Comparison of ENCODE assay signal across 12 mouse cellular contexts in genomic region chr12:103341212-103341611, GRCm38 (mm10). TPM values are rescaled to one million over a fixed set of nuclear protein-coding genes. Genes with fewer than 3 reads are reported as not detected.
DNase-seq lines count a peak whose midpoint lies in the region; ATAC-seq and TF ChIP-seq lines count a peak whose summit lies in the region.
"Had no signal": no experiment of that assay in that cellular context is flagged by ENCODE, and none has a peak within 500 bp of the region (broad histone marks: within the 10 kb centered on the region; RNA-seq: fewer than 3 reads in every experiment).

No protein-coding gene starts in this region.

- H3K36me3 ChIP-seq in hindbrain, embryonic 10.5 days, result no peaks in the 10 kb centered on the region
- no peaks in the 10 kb centered on the region for H3K36me3 ChIP-seq in hindbrain, embryonic 14.5 days (replicated peaks; ENCODE audit: control insufficient read depth, insufficient read depth)
- H3K36me3 ChIP-seq: embryonic facial prominence, embryonic 15.5 days; liver, embryonic 15.5 days had no signal

- H3K27me3 ChIP-seq in hindbrain, embryonic 10.5 days (ENCODE audit: insufficient read depth, poor library complexity, severe bottlenecking), result peaks cover 49% of the 10 kb centered on the region
- no peaks in the 10 kb centered on the region for H3K27me3 ChIP-seq in hindbrain, embryonic 14.5 days (ENCODE audit: control insufficient read depth, insufficient read depth, low read length)
- H3K27me3 ChIP-seq: embryonic facial prominence, embryonic 15.5 days; liver, embryonic 15.5 days had no signal

- no peak for ATAC-seq in hindbrain, embryonic 14.5 days (ENCODE audit: low FRiP score)

- no peak overlapping the region for H3K9ac ChIP-seq in hindbrain, embryonic 14.5 days
- H3K9ac ChIP-seq: embryonic facial prominence, embryonic 15.5 days; liver, embryonic 15.5 days had no signal

- TF ChIP-seq POLR2A in bone marrow macrophage, adult 2 months (IDR thresholded peaks at IDR 0.05; ENCODE audit: borderline replicate concordance, low read depth, low read length), result no peak

- peak; percentile 43 for DNase-seq in thymus, postnatal 0 days (ENCODE audit: low spot score)
- no peak for DNase-seq in thymus, postnatal 4 days
- DNase-seq in natural killer cell, adult 2 months (ENCODE audit: low spot score in 2 of 2), result peak; percentile 91
- DNase-seq in hindbrain, embryonic 10.5 days (ENCODE audit: low spot score), result no peak
- DNase-seq in cerebellum, adult 8-10 months, result no peak
- DNase-seq in hindbrain, embryonic 14.5 days (ENCODE audit: low spot score), result no peak
- DNase-seq: cerebellum, adult 11-12 months; right cerebral cortex, postnatal 25 days had no signal

- no peaks in the 10 kb centered on the region for H3K9me3 ChIP-seq in hindbrain, embryonic 10.5 days
- no peaks in the 10 kb centered on the region for H3K9me3 ChIP-seq in hindbrain, embryonic 14.5 days (ENCODE audit: control insufficient read depth, low read length)
- H3K9me3 ChIP-seq: embryonic facial prominence, embryonic 15.5 days; liver, embryonic 15.5 days had no signal

- peak overlapping the region; percentile 68 for H3K27ac ChIP-seq in bone marrow macrophage, adult 2 months (ENCODE audit: insufficient read depth, low read depth, low read length)
- H3K27ac ChIP-seq in hindbrain, embryonic 10.5 days, result no peak overlapping the region
- no peak overlapping the region for H3K27ac ChIP-seq in hindbrain, embryonic 14.5 days
- H3K27ac ChIP-seq: embryonic facial prominence, embryonic 15.5 days; liver, embryonic 15.5 days had no signal

- H3K4me3 ChIP-seq in bone marrow macrophage, adult 2 months (ENCODE audit: insufficient read depth, low read length), result no peak overlapping the region
- no peak overlapping the region for H3K4me3 ChIP-seq in hindbrain, embryonic 10.5 days
- no peak overlapping the region for H3K4me3 ChIP-seq in hindbrain, embryonic 14.5 days (replicated peaks; ENCODE audit: low read length)
- H3K4me3 ChIP-seq: embryonic facial prominence, embryonic 15.5 days; liver, embryonic 15.5 days; myocyte had no signal

- peaks cover 73% of the 10 kb centered on the region for H3K4me1 ChIP-seq in bone marrow macrophage, adult 2 months (ENCODE audit: control insufficient read depth, insufficient read depth, low read length)
- H3K4me1 ChIP-seq in hindbrain, embryonic 10.5 days (replicated peaks), result peaks cover 22% of the 10 kb centered on the region
- no peaks in the 10 kb centered on the region for H3K4me1 ChIP-seq in hindbrain, embryonic 14.5 days (replicated peaks; ENCODE audit: control insufficient read depth, insufficient read depth, low read length)
- H3K4me1 ChIP-seq: embryonic facial prominence, embryonic 15.5 days had no signal

- WGBS in hindbrain, embryonic 10.5 days, result 89% methylated on average over 5 of the region's 5 CpGs
- 89% methylated on average over 5 of the region's 5 CpGs for WGBS in hindbrain, embryonic 14.5 days

- no peak for TF ChIP-seq CTCF in bone marrow macrophage, adult 2 months (IDR thresholded peaks at IDR 0.05; ENCODE audit: low read depth, low read length)

- H3K4me2 ChIP-seq in hindbrain, embryonic 14.5 days (replicated peaks), result no peak overlapping the region
- H3K4me2 ChIP-seq: embryonic facial prominence, embryonic 15.5 days; liver, embryonic 15.5 days had no signal

RNA-seq across cellular contexts. Expression of gene Asb2, which starts 14.6 kb away (rescaled TPM):
- polyA plus RNA-seq in thymus, postnatal 0 days (2015; fragmentation: Nextera tagmentation; extraction: Ambion mirVana), result 5.2 and 5.6 TPM in 2 replicates
- polyA plus RNA-seq in bone marrow macrophage, adult 2 months (2012; ENCODE audit: insufficient read depth, insufficient read length, missing spikeins), result 2.1 TPM in 2 replicates
- polyA plus RNA-seq in hindbrain, embryonic 10.5 days (2016; fragmentation: Nextera tagmentation; extraction: Ambion mirVana), result 0.64 and 1.2 TPM in 2 replicates
- polyA plus RNA-seq in hindbrain, embryonic 14.5 days (2014; fragmentation: Nextera tagmentation; extraction: Ambion mirVana), result 1.5 and 1.6 TPM in 2 replicates

RNA-seq across cellular contexts. Expression of gene Fam181a, which starts 30.4 kb away (rescaled TPM):
- polyA plus RNA-seq in thymus, postnatal 0 days (2015; fragmentation: Nextera tagmentation; extraction: Ambion mirVana), result not detected in 2 replicates
- not detected in 2 replicates for polyA plus RNA-seq in bone marrow macrophage, adult 2 months (2012; ENCODE audit: insufficient read depth, insufficient read length, missing spikeins)
- polyA plus RNA-seq in hindbrain, embryonic 10.5 days (2016; fragmentation: Nextera tagmentation; extraction: Ambion mirVana), result 24.9 and 26.1 TPM in 2 replicates
- polyA plus RNA-seq in hindbrain, embryonic 14.5 days (2014; fragmentation: Nextera tagmentation; extraction: Ambion mirVana), result 8.3 and 9.1 TPM in 2 replicates
- polyA plus RNA-seq: embryonic facial prominence, embryonic 15.5 days; liver, embryonic 15.5 days; myocyte had no signal

RNA-seq across cellular contexts. Expression of gene Otub2, which starts 47.3 kb away (rescaled TPM):
- polyA plus RNA-seq in thymus, postnatal 0 days (2015; fragmentation: Nextera tagmentation; extraction: Ambion mirVana), result 1.9 TPM in 2 replicates
- polyA plus RNA-seq in bone marrow macrophage, adult 2 months (2012; ENCODE audit: insufficient read depth, insufficient read length, missing spikeins), result 3.8 and 5.6 TPM in 2 replicates
- 10.5 and 15.4 TPM in 2 replicates for polyA plus RNA-seq in hindbrain, embryonic 10.5 days (2016; fragmentation: Nextera tagmentation; extraction: Ambion mirVana)
- 23.5 and 28.8 TPM in 2 replicates for polyA plus RNA-seq in hindbrain, embryonic 14.5 days (2014; fragmentation: Nextera tagmentation; extraction: Ambion mirVana)

Comparison
In these comparisons a context has a peak if more than half of its experiments do, and no peak if none do; other contexts are left out.
1. DNase-seq: peak in thymus, postnatal 0 days (single experiment) and natural killer cell, adult 2 months (2 of 2); none in thymus, postnatal 4 days (single experiment), hindbrain, embryonic 10.5 days (single experiment), cerebellum, adult 8-10 months (single experiment) and hindbrain, embryonic 14.5 days (single experiment).